Mouse (Mus musculus) ovary, postnatal 14 days (tissue): ENCODE data around the gene Skint11.
"Not testable (repeated sequence)": the region's sequence is repeated elsewhere in the genome, so short reads cannot be mapped to it uniquely, and the experiment has no call there.

Experiments used
- DNase-seq: peaks from one replicate; pipeline ENCODE4 v3.0.0; 2022; ENCODE audit warnings: low spot score

Gene Skint11

DNA sequence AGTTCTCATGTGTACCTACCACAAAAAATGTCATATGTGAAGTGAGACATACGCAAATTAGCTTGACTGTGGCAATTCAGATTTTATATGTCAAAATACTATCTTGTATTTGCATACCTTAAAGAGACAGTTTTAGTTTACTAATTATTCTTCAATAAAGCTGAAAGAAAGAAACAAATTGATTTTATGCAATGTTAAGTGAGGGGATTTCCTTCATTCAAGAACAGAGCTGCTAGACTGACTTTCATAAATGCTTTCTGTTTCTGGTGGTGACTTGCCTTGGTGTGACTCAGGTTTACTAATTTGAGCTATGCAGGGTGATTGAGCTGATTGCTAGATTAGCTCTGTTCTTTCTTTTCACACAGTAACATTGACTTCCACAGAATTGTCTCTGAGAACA lies at the start of gene Skint11:
Gene Skint11, plus strand, starts transcription at position 301 of the 400 bp plus-strand sequence.
- no peak for DNase-seq

DNA sequence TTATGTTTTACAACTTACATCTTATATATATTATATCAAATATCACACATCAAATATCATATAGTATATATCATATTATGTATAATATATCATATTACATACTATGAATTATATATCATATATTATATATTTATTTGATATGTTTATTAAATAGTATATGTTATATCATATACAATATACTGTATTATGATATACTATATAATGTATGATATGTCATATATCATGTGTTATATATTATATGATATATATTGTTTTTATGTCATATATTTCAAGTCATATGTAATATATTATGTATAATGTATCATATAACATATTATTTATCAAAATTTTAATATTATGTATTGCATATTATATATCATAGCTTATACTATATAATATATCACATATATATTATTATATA lies 2.0 kb upstream of the Skint11 start:
- no peak for DNase-seq

DNA sequence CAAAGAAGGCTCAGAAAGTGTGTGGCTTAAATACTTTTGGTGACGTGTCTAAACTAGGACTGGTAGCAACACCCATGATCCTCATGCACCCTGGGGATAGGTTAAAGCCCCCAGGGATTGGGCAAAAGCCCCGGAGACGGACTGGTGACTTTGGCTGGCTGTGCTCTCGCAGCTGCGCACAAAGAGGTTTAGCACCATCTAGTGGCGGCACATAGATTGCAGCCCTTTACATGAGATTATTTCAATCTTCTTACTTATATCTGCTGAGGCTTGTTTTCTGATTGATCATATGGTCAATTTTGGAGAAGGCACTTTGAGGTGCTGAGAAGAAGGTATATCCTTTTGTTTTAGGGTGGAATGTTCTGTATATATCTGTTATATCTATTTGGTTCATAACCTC lies 9.7 kb downstream of the Skint11 start:
- DNase-seq: not testable (repeated sequence)

DNA sequence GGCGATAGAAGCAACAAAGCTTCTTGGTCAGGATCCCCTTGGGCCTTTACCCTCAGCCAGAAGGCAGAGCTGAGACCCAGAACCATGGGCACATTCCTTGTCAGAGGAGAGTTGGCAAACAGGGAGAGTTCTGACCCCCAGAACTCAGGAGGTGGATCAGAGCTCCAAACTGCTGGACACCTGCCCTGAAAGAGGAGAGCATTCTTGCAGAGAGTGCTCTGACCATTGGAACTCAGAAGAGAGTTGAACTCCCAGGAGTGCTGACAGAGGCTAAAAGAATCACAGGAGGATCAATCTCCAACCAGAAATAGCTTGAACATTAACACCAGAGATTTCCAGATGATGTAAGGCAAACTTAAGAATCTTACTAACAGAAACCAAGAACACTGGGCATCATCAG lies 93.7 kb downstream of the Skint11 start:
- not testable (repeated sequence) for DNase-seq
